Mouse (Mus musculus) kidney, postnatal 36 days (tissue): ENCODE measurements around the gene Mxd3.

ENCODE experiments used
- DNase-seq, 2 experiments: peaks; one replicate each; pipeline ENCODE4 v3.0.0; 2021 to 2022; ENCODE audit warnings: mixed read lengths in 2 of 2

Mxd3 gene

GRCm38 (mm10) chr13:55329683-55330566 is at the start of gene Mxd3:
TSS of gene Mxd3 (minus strand) at chr13:55329823.
- peak; percentile 78 to 90 for DNase-seq

GRCm38 (mm10) chr13:55378907-55379580 is 49.4 kb upstream of the Mxd3 start:
- peak; percentile 57 to 64 for DNase-seq

DNA sequence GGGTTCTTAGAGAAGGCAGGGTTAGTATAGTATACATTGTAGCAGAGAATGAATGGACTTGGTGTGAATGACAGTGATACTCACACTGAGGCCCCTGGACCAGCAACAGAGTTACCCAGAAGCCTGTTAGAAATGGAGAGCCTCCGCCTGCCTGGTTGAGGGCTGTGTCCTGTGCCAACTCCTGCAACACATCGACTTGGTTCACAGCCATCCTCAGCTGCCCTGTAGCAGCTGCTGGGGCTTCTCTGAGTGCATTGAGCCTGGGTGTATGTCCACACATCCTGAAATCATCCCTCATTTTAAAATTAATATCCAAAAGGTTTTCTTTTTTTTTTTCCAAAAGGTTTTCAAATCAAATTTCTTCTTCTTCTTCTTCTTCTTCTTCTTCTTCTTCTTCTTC is 46.3 kb upstream of the Mxd3 start:
- no peak for DNase-seq

DNA sequence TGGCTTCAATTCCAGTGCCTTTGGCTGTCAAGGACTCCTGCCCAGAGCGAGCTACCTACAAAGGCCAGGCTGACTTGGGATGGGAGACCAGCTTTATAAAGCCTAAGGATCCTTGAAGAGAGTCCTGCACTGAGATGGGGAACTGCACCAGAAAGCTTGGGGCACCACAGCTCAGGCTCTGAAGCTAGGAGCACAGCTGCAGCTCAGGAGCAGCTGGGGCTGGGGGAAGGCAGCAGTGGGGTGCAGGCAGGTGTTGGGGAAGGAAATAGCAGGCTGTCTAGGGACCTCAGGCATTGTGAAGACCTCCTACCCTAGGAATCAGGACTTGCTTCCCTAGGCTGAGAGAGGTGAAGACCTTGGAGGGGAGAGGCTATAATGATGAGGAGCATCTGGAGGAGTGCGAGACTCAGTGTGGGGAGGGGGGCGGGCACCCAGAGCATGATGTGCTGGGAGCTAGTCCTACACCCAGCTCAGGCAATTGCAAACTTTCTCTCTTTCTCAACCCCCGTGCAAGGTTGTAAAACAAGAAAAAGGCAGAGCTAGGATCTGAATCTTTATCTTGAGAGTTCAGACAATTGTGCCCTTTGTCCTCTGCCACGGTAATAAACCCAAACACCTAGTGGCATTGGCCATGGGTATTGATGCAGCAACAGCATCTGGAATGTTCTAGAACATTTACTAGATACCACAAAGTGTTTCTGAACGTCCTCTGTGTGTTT is 44.7 kb upstream of the Mxd3 start:
- no peak for DNase-seq

DNA sequence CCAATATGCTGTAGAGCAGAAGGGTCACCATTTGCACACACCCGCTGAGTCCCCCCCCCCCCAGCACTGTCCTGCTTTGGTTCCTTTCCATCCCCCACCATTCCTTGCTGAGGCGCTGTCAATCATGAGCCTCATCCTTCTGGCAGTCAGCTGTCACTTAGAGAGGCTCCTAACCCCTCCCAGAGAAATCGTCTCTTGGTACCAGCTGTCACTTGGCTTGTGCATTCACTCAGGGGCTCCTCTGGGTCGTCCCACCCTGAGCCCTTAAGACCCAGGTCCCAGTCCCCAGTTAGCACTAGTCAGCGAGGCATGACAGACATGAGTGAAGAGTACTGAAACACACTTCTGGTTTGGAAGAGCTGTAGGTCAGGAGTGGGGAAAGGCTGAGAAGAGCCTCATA is 42.1 kb upstream of the Mxd3 start:
- no peak for DNase-seq

DNA sequence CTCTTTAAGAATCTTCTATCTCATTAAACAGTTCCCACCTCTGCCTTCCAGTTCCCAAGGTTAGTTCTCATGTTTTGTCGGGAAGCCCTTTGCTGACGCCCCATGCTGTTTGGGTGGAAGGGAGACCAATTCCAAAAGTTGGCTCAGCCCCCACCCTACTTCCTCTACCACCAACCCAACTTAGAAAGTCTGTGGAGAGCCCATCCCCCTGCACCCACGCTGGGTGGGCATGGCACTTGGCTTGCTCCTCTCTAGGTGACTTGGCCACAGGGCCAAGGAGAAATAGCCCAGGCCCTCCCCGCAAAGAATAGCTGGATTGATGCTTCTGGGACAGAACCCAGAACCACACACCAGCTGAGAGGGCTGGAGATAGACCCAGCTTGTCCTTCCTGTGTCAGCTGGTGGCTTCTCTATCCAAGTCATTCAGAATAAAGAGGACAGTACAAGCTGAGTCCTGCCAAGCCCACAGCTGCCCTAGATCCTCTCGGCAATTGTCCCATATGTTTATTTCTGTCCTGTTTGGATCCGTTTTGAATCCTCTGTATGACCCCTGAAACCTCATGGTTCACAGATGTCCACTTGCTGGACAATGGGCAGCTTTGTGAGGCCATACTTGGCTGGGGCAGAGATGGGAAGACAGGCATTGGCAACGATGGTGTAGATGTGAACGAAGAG is 41.5 kb upstream of the Mxd3 start:
- DNase-seq = no peak

DNA sequence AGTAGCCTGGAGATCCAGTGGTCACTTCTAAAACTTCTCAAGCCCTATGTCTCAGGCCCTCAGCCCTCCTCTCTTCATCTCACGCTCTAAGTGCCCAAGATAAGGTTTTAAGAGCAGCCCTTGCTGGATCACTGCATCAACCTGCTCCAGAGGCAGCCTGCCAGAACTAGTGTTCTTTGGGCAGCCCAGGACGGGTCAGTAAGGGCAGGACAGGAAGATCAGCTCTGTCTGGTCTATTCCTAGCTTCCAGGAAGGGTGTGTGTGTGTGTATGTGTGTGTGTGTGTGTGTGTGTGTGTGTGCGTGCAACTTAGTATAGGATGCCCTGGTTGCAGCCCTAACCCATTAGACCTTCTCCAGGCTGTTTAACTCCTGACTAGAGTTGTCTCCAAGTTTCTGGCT is 40.6 kb upstream of the Mxd3 start:
- DNase-seq = peak; percentile 83 to 86

DNA sequence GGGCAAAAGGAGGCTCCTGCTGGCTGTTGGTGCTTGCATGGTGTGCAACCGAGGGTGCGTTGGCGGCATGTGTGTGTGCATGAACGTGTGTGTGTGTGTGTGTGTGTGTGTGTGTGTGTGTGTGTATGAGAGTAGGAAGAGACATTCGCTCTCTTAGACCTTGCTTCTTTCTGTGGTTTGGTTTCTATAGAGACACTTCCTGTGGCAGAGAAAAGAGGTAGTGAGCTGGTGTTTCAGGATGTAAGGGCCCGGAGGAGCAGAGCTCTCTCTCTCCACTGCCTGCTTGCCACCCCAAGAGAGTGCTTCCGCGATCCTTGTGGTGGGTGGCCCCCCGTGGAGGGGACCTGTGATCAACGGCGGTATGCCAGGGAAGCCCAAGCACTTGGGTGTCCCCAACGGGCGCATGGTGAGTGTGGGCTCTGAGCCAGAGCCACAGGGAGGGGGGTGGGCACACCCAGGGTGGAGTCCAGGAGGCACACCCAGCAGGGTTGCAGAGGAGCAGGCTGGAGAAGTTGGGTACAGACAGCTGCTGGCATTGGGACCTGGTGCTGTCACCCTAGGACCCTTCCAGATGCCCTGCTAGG is 40.0 kb upstream of the Mxd3 start, which contains the start of gene Rgs14:
Rgs14 (plus strand) TSS at position 202 of the 584 bp plus-strand sequence.
- peak; percentile 8 to 25 for DNase-seq

- DNase-seq = peak; percentile 27 to 39
These were observed 38.8 kb upstream of the Mxd3 start for GRCm38 (mm10) chr13:55368401-55368800.

- DNase-seq = peak; percentile 96 to 99
These were observed 32.9 kb upstream of the Mxd3 start, which contains the start of gene Lman2 for GRCm38 (mm10) chr13:55362453-55363060. TSS of gene Lman2 (minus strand) at chr13:55362783.

GRCm38 (mm10) chr13:55361974-55362452 is 32.4 kb upstream of the Mxd3 start:
- no peak for DNase-seq

- DNase-seq = no peak
These were observed 31.5 kb upstream of the Mxd3 start for GRCm38 (mm10) chr13:55361145-55361544.

DNA sequence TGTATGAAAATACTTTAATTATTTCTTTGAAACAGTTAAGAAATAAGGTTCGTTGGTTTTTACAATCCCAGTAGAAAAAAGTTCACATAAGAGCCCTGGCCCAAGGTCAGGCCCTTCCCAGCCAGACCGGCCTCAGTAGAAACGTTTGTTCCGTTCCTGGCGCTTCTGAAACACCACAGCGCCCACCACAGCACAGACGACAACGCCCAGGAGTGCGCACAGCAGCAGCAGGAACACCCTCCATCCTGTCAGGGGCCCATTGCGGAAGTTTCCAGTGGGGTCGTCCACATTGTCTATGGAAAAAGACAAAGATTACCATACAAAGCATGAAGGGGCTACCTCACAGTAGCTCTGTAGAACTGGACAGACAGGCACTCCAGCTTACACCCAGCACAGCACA is 17.1 kb upstream of the Mxd3 start:
- DNase-seq = no peak

- DNase-seq = no peak
These were observed 14.7 kb upstream of the Mxd3 start for GRCm38 (mm10) chr13:55344286-55344685.

DNA sequence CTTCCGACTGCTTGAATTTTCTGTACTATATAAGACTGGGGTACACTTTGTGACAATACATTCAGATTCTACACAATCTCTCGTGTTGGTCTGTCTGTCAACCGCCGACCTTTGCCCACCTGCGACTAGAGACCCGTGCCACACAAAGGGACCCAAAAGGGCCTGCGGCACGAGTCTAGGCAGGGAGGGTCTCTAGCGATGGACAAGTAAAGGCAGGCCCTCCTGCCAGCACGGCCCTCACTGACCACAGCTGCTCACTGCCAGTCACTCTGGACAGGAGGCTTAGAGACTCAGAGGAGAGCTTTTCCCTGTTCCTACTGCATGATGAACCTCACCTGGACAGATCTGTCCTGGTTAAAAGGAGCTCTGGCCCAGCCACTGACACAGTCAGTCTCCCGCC is 12.8 kb upstream of the Mxd3 start:
- no peak for DNase-seq

GRCm38 (mm10) chr13:55339259-55339658 is 9.6 kb upstream of the Mxd3 start:
- no peak for DNase-seq

- peak in 1 of 2 experiments; percentile 44 for DNase-seq
These were observed 8.8 kb upstream of the Mxd3 start for GRCm38 (mm10) chr13:55338131-55339054.

GRCm38 (mm10) chr13:55337341-55337975 is 7.8 kb upstream of the Mxd3 start:
- peak in 1 of 2 experiments; percentile 45 for DNase-seq

DNA sequence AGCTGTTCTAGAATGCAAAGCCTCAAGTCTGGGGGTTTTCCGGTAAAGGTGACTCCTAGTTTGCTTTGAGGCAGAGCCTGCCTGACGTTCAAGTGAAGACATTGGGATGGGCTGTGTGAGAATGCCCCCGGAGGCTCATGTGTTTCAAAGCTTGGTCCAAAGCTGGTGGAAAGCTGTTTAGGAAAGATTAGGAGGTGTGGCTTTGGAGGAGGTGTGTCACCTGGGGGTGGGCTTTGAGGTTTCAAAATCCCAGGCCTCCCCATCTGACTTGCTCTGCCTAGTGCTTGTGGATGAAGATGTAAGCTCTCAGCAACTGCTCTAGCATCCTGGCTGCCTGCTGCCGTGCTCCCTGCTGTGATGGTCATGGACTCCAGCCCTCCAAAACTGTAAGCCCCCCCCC is 6.1 kb upstream of the Mxd3 start:
- no peak for DNase-seq

DNA sequence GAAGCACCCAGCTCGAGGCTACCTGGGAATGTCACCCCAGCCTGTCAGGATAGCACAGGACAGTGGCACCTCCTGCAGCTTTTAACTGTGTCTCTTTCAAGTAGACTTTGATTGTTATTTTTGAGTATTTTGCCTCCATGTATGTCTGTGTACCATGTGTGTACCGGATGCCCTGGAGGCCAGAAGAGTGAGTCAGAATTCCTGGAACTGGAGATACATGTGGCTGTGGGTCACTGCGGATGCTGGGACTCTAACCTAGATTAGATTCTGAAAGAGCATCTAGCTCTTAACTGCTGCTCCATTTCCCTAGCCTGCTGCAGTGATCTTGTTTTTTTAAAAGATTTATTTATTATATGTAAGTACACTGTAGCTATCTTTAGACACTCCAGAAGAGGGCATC is 2.7 kb upstream of the Mxd3 start:
- no peak for DNase-seq
